Mouse (Mus musculus): ENCODE data around the gene Rwdd3. TPM values are rescaled to one million over a fixed set of nuclear protein-coding genes. Genes with fewer than 3 reads are reported as not detected.
A peak's percentile ranks its signal among the peaks of the same experiment; 100 is the strongest.

Rwdd3 gene
- total RNA-seq, 2 experiments from 2014 or later: 0.20 to 0.77 TPM

GRCm38 (mm10) chr3:121161661-121162060 is 9.8 kb downstream of the Rwdd3 start:
- no peak for ATAC-seq (ENCODE audit: poor library complexity, severe bottlenecking)

GRCm38 (mm10) chr3:121160424-121160823 is 11.1 kb downstream of the Rwdd3 start:
- no peak for ATAC-seq (ENCODE audit: poor library complexity, severe bottlenecking)

- ATAC-seq (ENCODE audit: poor library complexity, severe bottlenecking): peak; percentile 42
Measured at GRCm38 (mm10) chr3:121159566-121159965, 11.9 kb downstream of the Rwdd3 start.

GRCm38 (mm10) chr3:121158901-121159351 is 12.6 kb downstream of the Rwdd3 start:
- ATAC-seq (ENCODE audit: poor library complexity, severe bottlenecking): no peak

- ATAC-seq (ENCODE audit: poor library complexity, severe bottlenecking): no peak
Measured at GRCm38 (mm10) chr3:121157546-121158330, 13.8 kb downstream of the Rwdd3 start.

GRCm38 (mm10) chr3:121156451-121157186 is 14.9 kb downstream of the Rwdd3 start:
- ATAC-seq (ENCODE audit: poor library complexity, severe bottlenecking): no peak

- ATAC-seq (ENCODE audit: poor library complexity, severe bottlenecking): no peak
Measured at GRCm38 (mm10) chr3:121156043-121156442, 15.5 kb downstream of the Rwdd3 start.

GRCm38 (mm10) chr3:121133937-121134336 is 37.6 kb downstream of the Rwdd3 start:
- ATAC-seq (ENCODE audit: poor library complexity, severe bottlenecking): no peak

GRCm38 (mm10) chr3:121133039-121133438 is 38.5 kb downstream of the Rwdd3 start:
- no peak for ATAC-seq (ENCODE audit: poor library complexity, severe bottlenecking)

GRCm38 (mm10) chr3:121127171-121127570 is 44.3 kb downstream of the Rwdd3 start:
- no peak for ATAC-seq (ENCODE audit: poor library complexity, severe bottlenecking)

- no peak for ATAC-seq (ENCODE audit: poor library complexity, severe bottlenecking)
Measured at GRCm38 (mm10) chr3:121126476-121126875, 45.0 kb downstream of the Rwdd3 start.

- ATAC-seq (ENCODE audit: poor library complexity, severe bottlenecking): no peak
Measured at GRCm38 (mm10) chr3:121121072-121121471, 50.4 kb downstream of the Rwdd3 start.

- no peak for ATAC-seq (ENCODE audit: poor library complexity, severe bottlenecking)
Measured at GRCm38 (mm10) chr3:121116590-121116989, 54.9 kb downstream of the Rwdd3 start.

GRCm38 (mm10) chr3:121116067-121116466 is 55.4 kb downstream of the Rwdd3 start:
- ATAC-seq (ENCODE audit: poor library complexity, severe bottlenecking): no peak

- ATAC-seq (ENCODE audit: poor library complexity, severe bottlenecking): no peak
Measured at GRCm38 (mm10) chr3:121111068-121111467, 60.4 kb downstream of the Rwdd3 start.

GRCm38 (mm10) chr3:121110430-121110829 is 61.1 kb downstream of the Rwdd3 start:
- ATAC-seq (ENCODE audit: poor library complexity, severe bottlenecking): no peak

GRCm38 (mm10) chr3:121107481-121107880 is 64.0 kb downstream of the Rwdd3 start:
- ATAC-seq (ENCODE audit: poor library complexity, severe bottlenecking): peak; percentile 52

- ATAC-seq (ENCODE audit: poor library complexity, severe bottlenecking): no peak
Measured at GRCm38 (mm10) chr3:121105408-121105708, 66.1 kb downstream of the Rwdd3 start.

Data from megakaryocyte, adult 5-6 weeks (primary cell).